Mouse (Mus musculus) ES-E14 (cell line): ENCODE data around the gene Fastkd3.

Experiments used
- CHD2 ChIP-seq: IDR thresholded peaks from 2 replicates; pipeline ENCODE4 v1.6.1; 2014; ENCODE audit warnings: mild to moderate bottlenecking, low read depth, low read length, inconsistent platforms
- HCFC1 ChIP-seq: IDR thresholded peaks from 2 replicates; pipeline ENCODE4 v1.6.1; 2012; ENCODE audit warnings: low read length, inconsistent platforms, borderline replicate concordance; ENCODE audit not compliant: insufficient read depth
- MAFK ChIP-seq: IDR thresholded peaks from 2 replicates; pipeline ENCODE4 v1.6.1; 2014; ENCODE audit warnings: mild to moderate bottlenecking, low read depth, low read length, inconsistent platforms; ENCODE audit not compliant: insufficient read depth
- ZC3H11A ChIP-seq: IDR thresholded peaks from 2 replicates; pipeline ENCODE4 v1.6.1; 2012; ENCODE audit warnings: low read depth, mild to moderate bottlenecking, inconsistent platforms, low read length, borderline replicate concordance
- ZNF384 ChIP-seq: IDR thresholded peaks from 2 replicates; pipeline ENCODE4 v1.6.1; 2012; ENCODE audit warnings: low read depth, low read length, inconsistent platforms

- TF ChIP-seq ZNF384 = no peak
- no peak for TF ChIP-seq MAFK
- no peak for TF ChIP-seq HCFC1
- no peak for TF ChIP-seq CHD2
- TF ChIP-seq ZC3H11A = no peak
Observed at GRCm38 (mm10) chr13:68627041-68627440, 45.0 kb downstream of the Fastkd3 start.
